Mouse (Mus musculus): Measurements from ENCODE around the gene Klhl20. TPM values are rescaled to one million over a fixed set of nuclear protein-coding genes. Genes with fewer than 3 reads are reported as not detected.

Gene Klhl20
- polyA plus RNA-seq, 1 experiment from 2014 or later: 18.6 TPM

DNA sequence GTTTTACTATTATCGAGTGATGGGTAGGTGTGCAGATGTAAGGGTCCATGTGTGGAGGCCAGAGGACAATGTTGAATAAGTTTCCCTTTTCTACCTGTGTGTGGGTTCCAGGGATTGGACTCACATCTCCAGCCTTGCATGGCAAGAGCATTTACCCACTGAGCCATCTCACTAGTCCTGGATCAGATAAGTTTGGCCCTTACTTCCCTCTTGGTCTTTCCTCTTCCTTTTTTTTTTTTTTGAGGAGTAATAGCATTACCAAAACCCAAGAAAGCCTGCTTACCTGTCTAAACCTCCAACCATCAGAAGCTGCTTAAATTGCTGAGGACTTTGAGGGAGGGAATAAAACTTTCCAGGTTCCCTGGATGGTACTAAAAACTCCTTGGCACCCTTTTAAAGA, 74.1 kb downstream of the Klhl20 start:
- H3K27ac ChIP-seq (ENCODE audit: low read depth, low read length): no peak overlapping the region
- 92% methylated on average over 1 of the region's 1 CpGs for WGBS
- H3K27me3 ChIP-seq (ENCODE audit: control insufficient read depth, insufficient read depth, low read length): no peaks in the 10 kb centered on the region
- no peaks in the 10 kb centered on the region; the same call in 1 of the 2 replicates for H3K36me3 ChIP-seq (ENCODE audit: control insufficient read depth, insufficient read depth, low read length)
- no peak overlapping the region for H3K4me2 ChIP-seq (ENCODE audit: low read depth, low read length, severe bottlenecking)
- H3K4me3 ChIP-seq (ENCODE audit: low read depth, low read length): no peak overlapping the region
- no peaks in the 10 kb centered on the region for H3K4me1 ChIP-seq (replicated peaks; ENCODE audit: control insufficient read depth, insufficient read depth, low read length)
- no peaks in the 10 kb centered on the region for H3K9me3 ChIP-seq (ENCODE audit: control insufficient read depth, low read length)
- ATAC-seq (replicated peaks; ENCODE audit: low FRiP score) (no peak), DNase-seq (ENCODE audit: low spot score) (no peak)
- no peak overlapping the region for H3K9ac ChIP-seq (ENCODE audit: low read length)

DNA sequence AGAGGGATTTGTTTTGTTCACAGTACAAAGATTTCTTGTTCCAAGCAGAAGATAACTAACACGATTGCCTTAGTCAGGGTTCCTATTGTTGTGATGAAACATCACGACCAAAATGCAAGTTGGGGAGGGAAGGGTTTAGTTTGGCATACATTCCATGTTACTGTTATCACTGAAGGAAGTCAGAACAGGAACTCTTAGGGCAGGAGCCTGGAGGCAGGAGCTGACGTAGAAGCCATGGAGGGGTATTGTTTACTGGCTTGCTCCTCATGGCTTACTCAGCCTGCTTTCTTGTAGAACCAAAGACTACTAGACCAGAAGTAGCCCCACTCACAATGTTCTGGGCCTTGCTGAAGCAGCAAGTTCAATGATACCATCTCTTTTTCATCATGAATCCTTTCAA, 84.3 kb downstream of the Klhl20 start:
- WGBS: 94% methylated on average over 3 of the region's 3 CpGs
- H3K4me3 ChIP-seq (ENCODE audit: low read depth, low read length): no peak overlapping the region

DNA sequence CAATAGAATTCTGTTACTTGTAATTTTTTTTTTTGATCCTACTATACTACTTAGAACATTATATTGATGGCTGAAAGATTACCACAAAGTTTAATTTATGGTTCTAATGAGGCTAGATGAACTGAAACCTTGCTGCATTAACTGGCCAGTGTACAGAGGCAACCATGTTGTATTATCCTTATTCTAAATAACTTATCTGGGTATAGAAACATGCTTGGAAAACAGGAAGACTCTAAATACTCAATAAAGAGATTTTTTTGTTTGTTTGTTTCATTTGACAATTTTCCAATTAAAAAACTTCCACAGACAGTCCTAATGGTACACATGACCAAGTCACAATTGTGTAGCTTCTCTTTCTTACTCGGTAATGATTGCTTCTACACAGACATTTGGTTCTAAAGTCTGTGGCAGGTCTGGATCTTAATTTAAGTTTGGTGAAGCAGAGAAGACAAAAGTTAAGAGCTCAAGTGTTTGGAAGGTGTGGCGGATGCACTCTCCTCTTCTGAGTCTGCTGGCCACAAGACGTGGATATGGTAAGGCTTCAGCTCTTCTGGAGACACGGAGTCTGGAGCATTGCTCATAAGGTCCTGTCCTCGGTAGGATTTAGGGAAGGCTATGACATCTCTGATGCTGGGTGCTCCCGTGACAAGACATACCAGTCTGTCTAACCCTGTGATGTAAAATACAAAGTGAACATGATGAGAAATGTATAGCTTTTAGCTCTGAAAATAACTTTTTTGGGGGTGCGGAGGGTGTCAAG, 89.9 kb downstream of the Klhl20 start:
- H3K9me3 ChIP-seq (ENCODE audit: control insufficient read depth, low read length): no peaks in the 10 kb centered on the region
- DNase-seq (ENCODE audit: low spot score) (no peak), ATAC-seq (replicated peaks; ENCODE audit: low FRiP score) (no peak)
- H3K4me2 ChIP-seq (ENCODE audit: low read depth, low read length, severe bottlenecking): no peak overlapping the region
- peaks cover 7% of the 10 kb centered on the region for H3K4me1 ChIP-seq (replicated peaks; ENCODE audit: control insufficient read depth, insufficient read depth, low read length)
- no peak overlapping the region for H3K9ac ChIP-seq (ENCODE audit: low read length)
- 91% methylated on average over 7 of the region's 7 CpGs for WGBS
- no peaks in the 10 kb centered on the region for H3K27me3 ChIP-seq (ENCODE audit: control insufficient read depth, insufficient read depth, low read length)
- H3K36me3 ChIP-seq (ENCODE audit: control insufficient read depth, insufficient read depth, low read length): peaks cover 8% of the 10 kb centered on the region; the same call in 1 of the 2 replicates
- H3K27ac ChIP-seq (ENCODE audit: low read depth, low read length): no peak overlapping the region
- H3K4me3 ChIP-seq (ENCODE audit: low read depth, low read length): no peak overlapping the region

More for the DNA sequence above, 84.3 kb downstream of the Klhl20 start:
- no peak overlapping the region for H3K27ac ChIP-seq (ENCODE audit: low read depth, low read length)
- no peak overlapping the region for H3K9ac ChIP-seq (ENCODE audit: low read length)
- no peaks in the 10 kb centered on the region; the same call in 1 of the 2 replicates for H3K36me3 ChIP-seq (ENCODE audit: control insufficient read depth, insufficient read depth, low read length)
- no peak overlapping the region for H3K4me2 ChIP-seq (ENCODE audit: low read depth, low read length, severe bottlenecking)
- no peak for ATAC-seq (replicated peaks; ENCODE audit: low FRiP score)
- H3K4me1 ChIP-seq (replicated peaks; ENCODE audit: control insufficient read depth, insufficient read depth, low read length): no peaks in the 10 kb centered on the region
- DNase-seq (ENCODE audit: low spot score): no peak
- no peaks in the 10 kb centered on the region for H3K27me3 ChIP-seq (ENCODE audit: control insufficient read depth, insufficient read depth, low read length)
- H3K9me3 ChIP-seq (ENCODE audit: control insufficient read depth, low read length): no peaks in the 10 kb centered on the region

DNA sequence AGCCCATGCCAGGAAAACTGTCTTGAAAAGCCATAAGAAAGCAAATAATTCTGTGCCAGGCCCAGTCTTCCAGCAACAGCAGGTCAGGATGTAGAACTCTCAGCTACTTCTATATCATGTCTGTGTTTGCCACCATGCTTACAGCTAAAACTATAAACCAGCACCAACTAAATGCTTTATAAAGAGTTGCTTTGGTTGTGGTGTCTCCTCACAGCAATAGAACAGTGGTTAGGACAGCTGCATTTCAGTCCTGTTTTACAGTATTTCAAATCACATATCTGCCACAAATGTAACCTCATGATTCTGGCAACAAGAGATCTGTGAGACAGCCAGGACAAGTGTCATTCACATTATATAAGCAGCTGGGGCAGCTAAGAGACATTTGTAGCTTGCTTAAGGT, 90.5 kb downstream of the Klhl20 start:
- Histone ChIP-seq H3K4me3 (ENCODE audit: low read depth, low read length) (no peak overlapping the region), H3K27ac (ENCODE audit: low read depth, low read length) (no peak overlapping the region), H3K36me3 (ENCODE audit: control insufficient read depth, insufficient read depth, low read length) (peaks cover 8% of the 10 kb centered on the region; the same call in 1 of the 2 replicates), H3K9me3 (ENCODE audit: control insufficient read depth, low read length) (no peaks in the 10 kb centered on the region), H3K4me2 (ENCODE audit: low read depth, low read length, severe bottlenecking) (no peak overlapping the region), H3K27me3 (ENCODE audit: control insufficient read depth, insufficient read depth, low read length) (no peaks in the 10 kb centered on the region), H3K4me1 (replicated peaks; ENCODE audit: control insufficient read depth, insufficient read depth, low read length) (peaks cover 7% of the 10 kb centered on the region), H3K9ac (ENCODE audit: low read length) (no peak overlapping the region)
- no peak for ATAC-seq (replicated peaks; ENCODE audit: low FRiP score)
- no peak for DNase-seq (ENCODE audit: low spot score)

DNA sequence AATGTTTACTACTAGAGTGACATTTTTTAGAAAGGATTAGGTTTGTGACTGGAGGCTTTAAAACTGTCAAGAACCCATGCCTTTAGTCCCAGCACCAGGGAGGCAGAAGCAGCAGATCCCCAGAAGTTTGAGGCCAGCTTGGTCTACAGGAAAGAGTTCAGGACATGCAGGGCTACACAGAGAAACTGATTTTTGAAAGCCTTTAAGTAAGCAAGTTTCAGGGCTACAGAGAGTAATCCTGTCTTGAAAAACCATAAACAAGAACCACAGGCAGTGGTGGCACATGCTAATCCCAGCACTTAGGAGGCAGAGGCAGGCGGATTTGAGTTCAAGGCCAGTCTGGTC, 90.9 kb downstream of the Klhl20 start:
- no peak for ATAC-seq (replicated peaks; ENCODE audit: low FRiP score)

DNA sequence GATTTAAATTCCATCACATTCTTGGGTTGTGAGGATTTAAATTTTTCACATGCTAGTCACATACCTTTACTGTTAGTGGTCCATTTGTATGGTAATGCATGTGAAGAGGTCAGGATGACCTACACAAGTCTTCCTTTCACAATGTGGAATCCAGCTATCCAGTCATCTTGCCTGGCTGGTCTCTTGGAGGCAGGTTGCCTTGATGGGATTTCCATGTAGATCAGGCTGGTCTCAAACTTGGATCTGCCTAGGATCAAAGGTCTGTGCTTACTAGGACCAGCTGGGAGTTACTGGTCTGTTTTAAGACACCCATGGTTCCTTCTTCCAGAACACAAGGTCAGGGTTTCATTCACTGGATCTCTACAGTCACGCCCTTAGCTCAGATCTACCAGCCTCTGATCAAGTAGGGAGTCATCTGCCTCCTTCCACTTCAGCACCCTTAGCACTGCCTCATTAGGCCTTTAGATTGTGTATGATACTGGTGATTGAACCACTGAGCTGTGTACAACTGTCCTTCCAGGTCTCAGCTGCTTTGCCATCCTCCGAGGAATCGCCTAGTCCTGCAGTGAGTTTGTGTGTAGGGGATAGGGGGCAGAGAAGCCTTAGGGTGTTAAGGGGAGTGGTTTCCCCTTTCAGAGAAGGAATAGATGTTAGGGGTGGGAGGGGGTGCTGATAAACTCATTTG, 91.4 kb downstream of the Klhl20 start:
- Histone ChIP-seq H3K27ac (ENCODE audit: low read depth, low read length) (peak overlapping the region; percentile 71), H3K9me3 (ENCODE audit: control insufficient read depth, low read length) (no peaks in the 10 kb centered on the region), H3K4me1 (replicated peaks; ENCODE audit: control insufficient read depth, insufficient read depth, low read length) (peaks cover 7% of the 10 kb centered on the region), H3K4me3 (ENCODE audit: low read depth, low read length) (no peak overlapping the region), H3K36me3 (ENCODE audit: control insufficient read depth, insufficient read depth, low read length) (peaks cover 8% of the 10 kb centered on the region; the same call in 1 of the 2 replicates), H3K9ac (ENCODE audit: low read length) (no peak overlapping the region; the same call in 1 of the 2 replicates), H3K4me2 (ENCODE audit: low read depth, low read length, severe bottlenecking) (no peak overlapping the region), H3K27me3 (ENCODE audit: control insufficient read depth, insufficient read depth, low read length) (no peaks in the 10 kb centered on the region)
- ATAC-seq (replicated peaks; ENCODE audit: low FRiP score) (peak; percentile 47), DNase-seq (ENCODE audit: low spot score) (peak; percentile 71)
- 15% methylated on average over 3 of the region's 3 CpGs for WGBS

More for the DNA sequence above, 90.9 kb downstream of the Klhl20 start:
- 57% methylated on average over 1 of the region's 1 CpGs for WGBS
- Histone ChIP-seq H3K36me3 (ENCODE audit: control insufficient read depth, insufficient read depth, low read length) (peaks cover 8% of the 10 kb centered on the region; the same call in 1 of the 2 replicates), H3K4me1 (replicated peaks; ENCODE audit: control insufficient read depth, insufficient read depth, low read length) (peaks cover 7% of the 10 kb centered on the region), H3K9ac (ENCODE audit: low read length) (no peak overlapping the region; the same call in 1 of the 2 replicates), H3K4me2 (ENCODE audit: low read depth, low read length, severe bottlenecking) (no peak overlapping the region), H3K27ac (ENCODE audit: low read depth, low read length) (peak overlapping the region; percentile 71), H3K9me3 (ENCODE audit: control insufficient read depth, low read length) (no peaks in the 10 kb centered on the region), H3K4me3 (ENCODE audit: low read depth, low read length) (no peak overlapping the region), H3K27me3 (ENCODE audit: control insufficient read depth, insufficient read depth, low read length) (no peaks in the 10 kb centered on the region)
- no peak for DNase-seq (ENCODE audit: low spot score)

DNA sequence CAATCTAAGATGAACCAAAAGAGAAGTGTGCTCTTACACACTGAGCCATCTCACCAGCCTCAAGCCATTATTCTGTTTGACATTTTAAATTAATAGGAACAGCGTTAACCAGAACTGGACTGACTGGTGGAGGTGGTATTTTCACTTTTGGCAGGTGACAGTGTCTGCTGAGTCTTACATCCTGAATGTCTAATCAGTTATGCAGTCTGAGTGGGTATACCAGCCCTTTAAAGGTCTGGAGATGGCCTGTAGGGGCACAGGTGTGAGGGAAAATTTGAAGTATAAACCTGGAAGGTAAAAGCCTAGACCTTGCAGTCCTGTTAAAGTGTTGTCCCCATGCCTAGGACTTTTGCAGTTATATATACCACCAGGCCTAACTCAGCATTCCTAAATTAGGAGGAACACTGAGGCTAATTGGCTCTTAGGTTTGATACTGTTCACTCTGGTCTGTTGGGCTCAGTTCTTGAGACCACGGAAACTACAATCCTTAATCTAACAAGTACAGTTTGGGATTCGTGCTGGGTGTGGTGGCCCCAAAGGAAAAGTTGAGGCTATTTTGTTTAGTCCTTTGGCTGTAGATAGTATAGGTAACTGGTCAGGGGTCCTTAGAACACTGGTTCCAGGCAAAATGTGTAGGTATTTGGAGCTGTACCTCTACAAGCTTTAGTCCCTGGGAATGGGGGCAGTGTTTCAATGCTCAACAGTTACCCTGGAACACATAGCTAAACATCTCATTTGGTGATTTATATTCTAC, 92.2 kb downstream of the Klhl20 start:
- H3K4me1 ChIP-seq (replicated peaks; ENCODE audit: control insufficient read depth, insufficient read depth, low read length): peaks cover 7% of the 10 kb centered on the region
- 10% methylated on average over 3 of the region's 3 CpGs for WGBS
- no peaks in the 10 kb centered on the region for H3K27me3 ChIP-seq (ENCODE audit: control insufficient read depth, insufficient read depth, low read length)
- H3K4me2 ChIP-seq (ENCODE audit: low read depth, low read length, severe bottlenecking): no peak overlapping the region
- no peak overlapping the region for H3K9ac ChIP-seq (ENCODE audit: low read length)
- H3K9me3 ChIP-seq (ENCODE audit: control insufficient read depth, low read length): no peaks in the 10 kb centered on the region
- peaks cover 8% of the 10 kb centered on the region; the same call in 1 of the 2 replicates for H3K36me3 ChIP-seq (ENCODE audit: control insufficient read depth, insufficient read depth, low read length)
- H3K27ac ChIP-seq (ENCODE audit: low read depth, low read length): no peak overlapping the region
- ATAC-seq (replicated peaks; ENCODE audit: low FRiP score): no peak; the same call in 1 of the 2 replicates
- DNase-seq (ENCODE audit: low spot score): peak; percentile 64
- H3K4me3 ChIP-seq (ENCODE audit: low read depth, low read length): no peak overlapping the region
